Mouse (Mus musculus) liver, adult 2 months (tissue): ENCODE measurements around the gene Xylt1.

Experiments
- CTCF ChIP-seq: fragments of 200-500 bp; IDR thresholded peaks from 2 replicates; pipeline ENCODE4 v1.5.1; 2011; ENCODE audit warnings: low read depth, low read length, control low read depth
- POLR2A ChIP-seq: fragments of 200-500 bp; IDR thresholded peaks from 2 replicates; pipeline ENCODE4 v1.6.1; 2011; ENCODE audit warnings: low read length, control low read depth; ENCODE audit not compliant: insufficient read depth; ENCODE audit errors: extremely low read depth

DNA sequence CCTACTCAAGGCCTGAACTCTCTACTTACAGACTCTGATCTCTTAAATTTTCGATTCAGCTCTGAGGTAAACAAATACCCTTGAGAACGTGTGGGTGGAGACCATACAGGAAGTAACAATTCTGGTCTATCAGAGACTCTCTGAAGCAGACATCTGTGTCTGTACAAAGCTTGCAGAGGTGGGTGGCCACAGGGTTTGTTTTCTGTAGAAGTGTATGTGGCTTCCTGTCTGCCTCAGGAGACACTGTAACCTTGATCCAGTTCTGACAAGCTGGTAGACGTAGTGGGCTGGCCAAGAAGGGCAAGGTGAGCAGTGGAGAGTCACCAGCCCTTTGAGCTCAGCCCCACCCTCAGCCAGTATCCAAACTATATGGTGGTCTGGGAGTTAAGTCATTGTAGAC lies 233.0 kb downstream of the Xylt1 start:
- no peak for TF ChIP-seq CTCF
- TF ChIP-seq POLR2A = no peak
